Mouse (Mus musculus): ENCODE data around the gene Capza1.
"Not testable (repeated sequence)": the region's sequence is repeated elsewhere in the genome, so short reads cannot be mapped to it uniquely, and the experiment has no call there.

The Capza1 gene

GRCm38 (mm10) chr3:104816130-104816529 lies 48.2 kb downstream of the Capza1 start:
- DNase-seq, result no peak

GRCm38 (mm10) chr3:104815346-104815745 lies 49.0 kb downstream of the Capza1 start:
- DNase-seq, result no peak

GRCm38 (mm10) chr3:104814746-104815145 lies 49.6 kb downstream of the Capza1 start:
- no peak for DNase-seq

GRCm38 (mm10) chr3:104813227-104813626 lies 51.1 kb downstream of the Capza1 start:
- DNase-seq, result not testable (repeated sequence)

GRCm38 (mm10) chr3:104812254-104812653 lies 52.1 kb downstream of the Capza1 start:
- no peak for DNase-seq

- DNase-seq, result no peak
Measured at GRCm38 (mm10) chr3:104811752-104812151, 52.6 kb downstream of the Capza1 start.

GRCm38 (mm10) chr3:104805539-104805938 lies 58.8 kb downstream of the Capza1 start:
- no peak for DNase-seq

- no peak for DNase-seq
Measured at GRCm38 (mm10) chr3:104804312-104804711, 60.0 kb downstream of the Capza1 start.

- no peak for DNase-seq
Measured at GRCm38 (mm10) chr3:104801481-104801880, 62.8 kb downstream of the Capza1 start.

GRCm38 (mm10) chr3:104800681-104801080 lies 63.6 kb downstream of the Capza1 start:
- DNase-seq, result no peak

GRCm38 (mm10) chr3:104796430-104797082 lies 67.7 kb downstream of the Capza1 start:
- peak; percentile 57 to 76 for DNase-seq

- DNase-seq, result no peak
Measured at GRCm38 (mm10) chr3:104795661-104796340, 68.5 kb downstream of the Capza1 start.

GRCm38 (mm10) chr3:104794953-104795470 lies 69.3 kb downstream of the Capza1 start:
- no peak for DNase-seq

GRCm38 (mm10) chr3:104793871-104794828 lies 70.2 kb downstream of the Capza1 start:
- DNase-seq, result peak; percentile 93 to 95

- DNase-seq, result peak in 1 of 2 experiments; percentile 50
Measured at GRCm38 (mm10) chr3:104792360-104793270, 71.7 kb downstream of the Capza1 start.

- no peak for DNase-seq
Measured at GRCm38 (mm10) chr3:104791671-104792070, 72.6 kb downstream of the Capza1 start.

- DNase-seq, result no peak
Measured at GRCm38 (mm10) chr3:104791017-104791416, 73.3 kb downstream of the Capza1 start.

- peak; percentile 26 to 51 for DNase-seq
Measured at GRCm38 (mm10) chr3:104790401-104790937, 73.8 kb downstream of the Capza1 start.

GRCm38 (mm10) chr3:104789822-104790221 lies 74.5 kb downstream of the Capza1 start:
- DNase-seq, result peak; percentile 41 to 54

- DNase-seq, result peak; percentile 23 to 33
Measured at GRCm38 (mm10) chr3:104789312-104789605, 75.0 kb downstream of the Capza1 start.

GRCm38 (mm10) chr3:104788561-104789311 lies 75.6 kb downstream of the Capza1 start:
- DNase-seq, result peak; percentile 85 to 88

Data from lung, adult 18-20 months (tissue).